Comparison of ENCODE assay signal across 8 mouse cellular contexts in genomic region chr11:30986625-30987017, GRCm38 (mm10). TPM values are rescaled to one million over a fixed set of nuclear protein-coding genes. Genes with fewer than 3 reads are reported as not detected.
DNase-seq lines count a peak whose midpoint lies in the region; ATAC-seq lines count a peak whose summit lies in the region.

No protein-coding gene starts in this region.

- peak overlapping the region; percentile 76 for H3K9ac ChIP-seq in forebrain, embryonic 15.5 days (replicated peaks)
- peak overlapping the region; percentile 93 for H3K9ac ChIP-seq in liver, embryonic 13.5 days

- peak overlapping the region; percentile 67 for H3K4me2 ChIP-seq in forebrain, embryonic 15.5 days (replicated peaks)
- peak overlapping the region; percentile 74 for H3K4me2 ChIP-seq in liver, embryonic 13.5 days

- H3K27ac ChIP-seq in forebrain, embryonic 15.5 days (replicated peaks), result peak overlapping the region; percentile 71
- peak overlapping the region; percentile 92 for H3K27ac ChIP-seq in liver, embryonic 13.5 days

- DNase-seq in kidney, adult 11 months, result peak; percentile 6
- no peak for DNase-seq in kidney, adult 8-10 months
- DNase-seq in WW6 (ENCODE audit: low read depth, low spot score), result peak; percentile 22
- DNase-seq in liver, embryonic 13.5 days, result no peak
- DNase-seq in right cerebral cortex, adult 2 months (ENCODE audit: low spot score in 2 of 2), result no peak
- DNase-seq in layer of hippocampus, postnatal 36 days, result no peak
- DNase-seq in kidney, postnatal 36 days, result no peak

- 1% methylated on average over 2 of the region's 2 CpGs for WGBS in forebrain, embryonic 15.5 days
- WGBS in liver, embryonic 13.5 days (ENCODE audit: insufficient replicate concordance), result 0% methylated on average over 2 of the region's 2 CpGs

- peak overlapping the region; percentile 62 for H3K4me3 ChIP-seq in forebrain, embryonic 15.5 days
- H3K4me3 ChIP-seq in liver, embryonic 13.5 days (replicated peaks), result peak overlapping the region; percentile 74

- H3K9me3 ChIP-seq in forebrain, embryonic 15.5 days, result no peaks in the 10 kb centered on the region
- H3K9me3 ChIP-seq in liver, embryonic 13.5 days (replicated peaks), result no peaks in the 10 kb centered on the region

- H3K4me1 ChIP-seq in forebrain, embryonic 15.5 days, result peaks cover 14% of the 10 kb centered on the region
- H3K4me1 ChIP-seq in liver, embryonic 13.5 days (replicated peaks), result peaks cover 21% of the 10 kb centered on the region

- H3K27me3 ChIP-seq in forebrain, embryonic 15.5 days, result no peaks in the 10 kb centered on the region
- H3K27me3 ChIP-seq in liver, embryonic 13.5 days, result no peaks in the 10 kb centered on the region

- no peaks in the 10 kb centered on the region for H3K36me3 ChIP-seq in forebrain, embryonic 15.5 days
- H3K36me3 ChIP-seq in liver, embryonic 13.5 days, result peaks cover 10% of the 10 kb centered on the region

- ATAC-seq in forebrain, embryonic 15.5 days (replicated peaks), result peak; percentile 87
- ATAC-seq in liver, embryonic 13.5 days (ENCODE audit: low read depth), result peak; percentile 72

RNA-seq across cellular contexts. Expression of gene Chac2, which starts 0.5 kb away (rescaled TPM):
- polyA plus RNA-seq in forebrain, embryonic 15.5 days (2015; fragmentation: Nextera tagmentation; extraction: Ambion mirVana), result 24.3 and 27.8 TPM in 2 replicates
- 72.1 and 90.4 TPM in 2 replicates for polyA plus RNA-seq in liver, embryonic 13.5 days (2015; fragmentation: Nextera tagmentation; extraction: Ambion mirVana)
- total RNA-seq in layer of hippocampus, postnatal 36 days (2021), result 10 to 100 TPM; 15.7 to 19.1 TPM

RNA-seq across cellular contexts. Expression of gene Erlec1, which starts 32.5 kb away (rescaled TPM):
- 9.3 and 11.0 TPM in 2 replicates for polyA plus RNA-seq in forebrain, embryonic 15.5 days (2015; fragmentation: Nextera tagmentation; extraction: Ambion mirVana)
- polyA plus RNA-seq in liver, embryonic 13.5 days (2015; fragmentation: Nextera tagmentation; extraction: Ambion mirVana), result 5.6 and 6.2 TPM in 2 replicates
- 10 to 100 TPM; 50.3 to 59.2 TPM for total RNA-seq in layer of hippocampus, postnatal 36 days (2021)

Comparison
In these comparisons a context has a peak if more than half of its experiments do, and no peak if none do; other contexts are left out.
1. DNase-seq: peak in kidney, adult 11 months (single experiment) and WW6 (single experiment); none in kidney, adult 8-10 months (0 of 2), liver, embryonic 13.5 days (single experiment), right cerebral cortex, adult 2 months (0 of 2), layer of hippocampus, postnatal 36 days (0 of 2) and kidney, postnatal 36 days (0 of 2).